Mouse (Mus musculus): ENCODE measurements around the gene Gm21900. TPM values are rescaled to one million over a fixed set of nuclear protein-coding genes. Genes with fewer than 3 reads are reported as not detected.
"Not testable (repeated sequence)": the region's sequence is repeated elsewhere in the genome, so short reads cannot be mapped to it uniquely, and the experiment has no call there.

Gene Gm21900
- not detected in 2 replicates for polyA plus RNA-seq (2014; fragmentation: Nextera tagmentation; extraction: Ambion mirVana)

GRCm38 (mm10) chrY:10616061-10616460 is at the start of gene Gm21900:
Gm21900 (plus strand) TSS chrY:10616361.
- H3K4me2 ChIP-seq (replicated peaks; ENCODE audit: low read depth, low read length) = not testable (repeated sequence)

GRCm38 (mm10) chrY:10643516-10643915 is 27.4 kb downstream of the Gm21900 start:
- not testable (repeated sequence) for H3K4me2 ChIP-seq (replicated peaks; ENCODE audit: low read depth, low read length); H3K36me3 ChIP-seq (ENCODE audit: control insufficient read depth, insufficient read depth, low read length); H3K9ac ChIP-seq (ENCODE audit: low read depth, low read length); H3K27ac ChIP-seq (ENCODE audit: low read depth, low read length); H3K4me3 ChIP-seq (ENCODE audit: low read length); ATAC-seq (ENCODE audit: low FRiP score, low TSS enrichment); H3K9me3 ChIP-seq (ENCODE audit: control insufficient read depth, low read length); H3K27me3 ChIP-seq (ENCODE audit: control insufficient read depth, insufficient read depth, low read length); H3K4me1 ChIP-seq (ENCODE audit: control insufficient read depth, insufficient read depth, low read length)
- no CpG with 5 or more reads among the region's 25 CpGs for WGBS

More at GRCm38 (mm10) chrY:10616061-10616460, at the start of gene Gm21900:
- H3K4me1 ChIP-seq (ENCODE audit: control insufficient read depth, insufficient read depth, low read length); H3K36me3 ChIP-seq (ENCODE audit: control insufficient read depth, insufficient read depth, low read length); H3K4me3 ChIP-seq (ENCODE audit: low read length); H3K27me3 ChIP-seq (ENCODE audit: control insufficient read depth, insufficient read depth, low read length); H3K27ac ChIP-seq (ENCODE audit: low read depth, low read length); H3K9ac ChIP-seq (ENCODE audit: low read depth, low read length); ATAC-seq (ENCODE audit: low FRiP score, low TSS enrichment); H3K9me3 ChIP-seq (ENCODE audit: control insufficient read depth, low read length): not testable (repeated sequence)
- no CpG with 5 or more reads among the region's 4 CpGs for WGBS

Other genes starting within 250 kb of the Gm21900 start
- not detected in 2 replicates for gene Gm28510, start 203.6 kb upstream of the Gm21900 start, polyA plus RNA-seq (2014; fragmentation: Nextera tagmentation; extraction: Ambion mirVana)
- gene Gm20737, start 80.3 kb upstream of the Gm21900 start, polyA plus RNA-seq (2014; fragmentation: Nextera tagmentation; extraction: Ambion mirVana) = not detected in 2 replicates
- gene Gm21775, start 62.9 kb upstream of the Gm21900 start, polyA plus RNA-seq (2014; fragmentation: Nextera tagmentation; extraction: Ambion mirVana) = not detected in 2 replicates
- not detected in 2 replicates for gene Gm20777, start 136.1 kb downstream of the Gm21900 start, polyA plus RNA-seq (2014; fragmentation: Nextera tagmentation; extraction: Ambion mirVana)